Mouse (Mus musculus): ENCODE results near the gene Ptbp2.

The Ptbp2 gene

DNA sequence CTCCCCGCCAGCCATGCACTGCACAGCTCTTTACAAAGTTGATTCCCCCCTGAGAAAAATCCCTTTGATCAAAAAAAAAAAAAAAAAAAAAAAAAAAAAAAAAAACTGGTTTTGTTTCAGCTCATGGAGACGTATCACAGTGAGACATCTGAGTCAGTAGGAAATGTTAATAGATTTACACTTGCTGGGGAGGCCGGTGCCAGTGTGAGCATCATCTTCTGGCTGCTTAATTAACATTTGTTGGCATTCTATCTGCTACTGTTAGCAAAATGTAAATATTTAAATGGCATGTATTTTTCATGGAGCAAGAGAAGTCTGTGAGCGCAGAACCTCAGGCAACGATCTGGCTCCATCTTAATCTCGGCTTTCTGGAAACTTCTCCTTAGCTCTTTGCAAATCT lies 99.5 kb downstream of the Ptbp2 start:
- DNase-seq (ENCODE audit: low read depth, low spot score) = no peak

Measured in 3T3-L1 (cell line).